Mouse (Mus musculus): ENCODE data around the gene Mrpl33. TPM values are rescaled to one million over a fixed set of nuclear protein-coding genes. Genes with fewer than 3 reads are reported as not detected.

Mrpl33 gene
- total RNA-seq (2021): 100 to 1,000 TPM; 116 to 134 TPM

GRCm38 (mm10) chr5:31596481-31597429 is at the start of gene Mrpl33:
Gene Mrpl33, plus strand, starts transcription at chr5:31596935.
- peak in 1 of 2 experiments; percentile 41 for DNase-seq (ENCODE audit: extremely low spot score in 1 of 2, low spot score in 2 of 2)
- intact Hi-C loops (cut with DNase I): loop anchor here (10.0 kb wide), 1 partner anchor 538 kb away; the partner anchor contains the start of gene Fosl2

GRCm38 (mm10) chr5:31559401-31559800 is 37.3 kb upstream of the Mrpl33 start:
- intact Hi-C loops (cut with DNase I): no loop called here
- DNase-seq (ENCODE audit: extremely low spot score in 1 of 2, low spot score in 2 of 2): no peak

GRCm38 (mm10) chr5:31560352-31560751 is 36.4 kb upstream of the Mrpl33 start:
- DNase-seq (ENCODE audit: extremely low spot score in 1 of 2, low spot score in 2 of 2): no peak
- intact Hi-C loops (cut with DNase I): loop anchor here (5.0 kb wide), 2 partner anchors 577 to 742 kb away; partner anchors contain the start of gene Fosl2

GRCm38 (mm10) chr5:31562036-31562666 is 34.6 kb upstream of the Mrpl33 start:
- peak; percentile 56 to 80 for DNase-seq (ENCODE audit: extremely low spot score in 1 of 2, low spot score in 2 of 2)
- intact Hi-C loops (cut with DNase I): loop anchor here (2.0 to 5.0 kb wide), 3 partner anchors 575 to 740 kb away; partner anchors contain the start of gene Fosl2

GRCm38 (mm10) chr5:31563496-31563895 is 33.2 kb upstream of the Mrpl33 start:
- intact Hi-C loops (cut with DNase I): loop anchor here (2.0 to 5.0 kb wide), 3 partner anchors 574 to 739 kb away; partner anchors contain the start of gene Fosl2
- peak; percentile 67 to 78 for DNase-seq (ENCODE audit: extremely low spot score in 1 of 2, low spot score in 2 of 2)

GRCm38 (mm10) chr5:31563905-31564304 is 32.8 kb upstream of the Mrpl33 start:
- no peak for DNase-seq (ENCODE audit: extremely low spot score in 1 of 2, low spot score in 2 of 2)
- intact Hi-C loops (cut with DNase I): loop anchor here (2.0 to 5.0 kb wide), 3 partner anchors 573 to 738 kb away; partner anchors contain the start of gene Fosl2

GRCm38 (mm10) chr5:31564976-31565375 is 31.8 kb upstream of the Mrpl33 start:
- DNase-seq (ENCODE audit: extremely low spot score in 1 of 2, low spot score in 2 of 2): peak in 1 of 2 experiments; percentile 32

GRCm38 (mm10) chr5:31566026-31566425 is 30.7 kb upstream of the Mrpl33 start:
- intact Hi-C loops (cut with DNase I): no loop called here
- DNase-seq (ENCODE audit: extremely low spot score in 1 of 2, low spot score in 2 of 2): no peak

More at GRCm38 (mm10) chr5:31564976-31565375, 31.8 kb upstream of the Mrpl33 start:
- intact Hi-C loops (cut with DNase I): loop anchor here (5.0 kb wide), 2 partner anchors 572 to 737 kb away; partner anchors contain the start of gene Fosl2

GRCm38 (mm10) chr5:31566457-31566856 is 30.3 kb upstream of the Mrpl33 start:
- DNase-seq (ENCODE audit: extremely low spot score in 1 of 2, low spot score in 2 of 2): no peak
- intact Hi-C loops (cut with DNase I): no loop called here

- intact Hi-C loops (cut with DNase I): no loop called here
- DNase-seq (ENCODE audit: extremely low spot score in 1 of 2, low spot score in 2 of 2): no peak
Measured at GRCm38 (mm10) chr5:31567951-31568657, 28.6 kb upstream of the Mrpl33 start.

- intact Hi-C loops (cut with DNase I): no loop called here
Measured at GRCm38 (mm10) chr5:31571023-31571608, 25.6 kb upstream of the Mrpl33 start.

GRCm38 (mm10) chr5:31573722-31574121 is 23.0 kb upstream of the Mrpl33 start:
- intact Hi-C loops (cut with DNase I): no loop called here
- no peak for DNase-seq (ENCODE audit: extremely low spot score in 1 of 2, low spot score in 2 of 2)

More at GRCm38 (mm10) chr5:31571023-31571608, 25.6 kb upstream of the Mrpl33 start:
- peak in 1 of 2 experiments; percentile 72 for DNase-seq (ENCODE audit: extremely low spot score in 1 of 2, low spot score in 2 of 2)

- intact Hi-C loops (cut with DNase I): no loop called here
- no peak for DNase-seq (ENCODE audit: extremely low spot score in 1 of 2, low spot score in 2 of 2)
Measured at GRCm38 (mm10) chr5:31576539-31576975, 20.2 kb upstream of the Mrpl33 start.

GRCm38 (mm10) chr5:31581263-31581662 is 15.5 kb upstream of the Mrpl33 start:
- intact Hi-C loops (cut with DNase I): no loop called here
- DNase-seq (ENCODE audit: extremely low spot score in 1 of 2, low spot score in 2 of 2): no peak

- DNase-seq (ENCODE audit: extremely low spot score in 1 of 2, low spot score in 2 of 2): no peak
- intact Hi-C loops (cut with DNase I): no loop called here
Measured at GRCm38 (mm10) chr5:31581932-31582331, 14.8 kb upstream of the Mrpl33 start.

GRCm38 (mm10) chr5:31583261-31583660 is 13.5 kb upstream of the Mrpl33 start:
- no peak for DNase-seq (ENCODE audit: extremely low spot score in 1 of 2, low spot score in 2 of 2)
- intact Hi-C loops (cut with DNase I): no loop called here

- intact Hi-C loops (cut with DNase I): no loop called here
Measured at GRCm38 (mm10) chr5:31585526-31585925, 11.2 kb upstream of the Mrpl33 start.

GRCm38 (mm10) chr5:31588016-31588415 is 8.7 kb upstream of the Mrpl33 start:
- intact Hi-C loops (cut with DNase I): no loop called here

More at GRCm38 (mm10) chr5:31585526-31585925, 11.2 kb upstream of the Mrpl33 start:
- DNase-seq (ENCODE audit: extremely low spot score in 1 of 2, low spot score in 2 of 2): no peak

More at GRCm38 (mm10) chr5:31588016-31588415, 8.7 kb upstream of the Mrpl33 start:
- DNase-seq (ENCODE audit: extremely low spot score in 1 of 2, low spot score in 2 of 2): no peak
